ENCODE assay signal across 8 mouse cellular contexts in genomic region chr6:47453522-47454130, GRCm38 (mm10). TPM values are rescaled to one million over a fixed set of nuclear protein-coding genes. Genes with fewer than 3 reads are reported as not detected.
A peak's percentile ranks its signal among the peaks of the same experiment; 100 is the strongest.
DNase-seq lines count a peak whose midpoint lies in the region; ATAC-seq and TF ChIP-seq lines count a peak whose summit lies in the region.

No protein-coding gene starts in this region.

- H3K9ac ChIP-seq in kidney, postnatal 0 days (ENCODE audit: low read depth, low read length) = peak overlapping the region; percentile 95

- H3K4me1 ChIP-seq in kidney, postnatal 0 days (replicated peaks; ENCODE audit: insufficient read depth, low read length) = no peaks in the 10 kb centered on the region

- peak overlapping the region; percentile 99 for H3K27ac ChIP-seq in kidney, postnatal 0 days
- H3K27ac ChIP-seq in macrophage = no peak overlapping the region

- peaks cover 37% of the 10 kb centered on the region for H3K79me2 ChIP-seq in macrophage (ENCODE audit: inconsistent target)

- no peaks in the 10 kb centered on the region for H3K27me3 ChIP-seq in kidney, postnatal 0 days (ENCODE audit: insufficient read depth, low read length)

- no peaks in the 10 kb centered on the region for H3K36me3 ChIP-seq in kidney, postnatal 0 days (ENCODE audit: insufficient read depth, low read length)
- no peaks in the 10 kb centered on the region for H3K36me3 ChIP-seq in macrophage (ENCODE audit: inconsistent target)

- H3K9me3 ChIP-seq in kidney, postnatal 0 days (replicated peaks; ENCODE audit: low read length) = no peaks in the 10 kb centered on the region

- TF ChIP-seq CTCF in kidney, postnatal 0 days (IDR thresholded peaks at IDR 0.05; ENCODE audit: low read depth) = no peak

- H3K4me3 ChIP-seq in kidney, postnatal 0 days (replicated peaks; ENCODE audit: low read depth, low read length) = peak overlapping the region; percentile 92
- H3K4me3 ChIP-seq in macrophage (ENCODE audit: inconsistent target) = peak overlapping the region; percentile 43

- WGBS in kidney, postnatal 0 days = under 1% methylated on average over 42 of the region's 42 CpGs
- WGBS in macrophage (ENCODE audit: missing documents) = under 1% methylated on average over 41 of the region's 42 CpGs

- peak; percentile 78 to 80 for DNase-seq in spleen, postnatal 10 days (ENCODE audit: low spot score in 2 of 2)
- DNase-seq in spleen, adult 12 weeks (ENCODE audit: low spot score) = no peak
- DNase-seq in brain, embryonic 18.5 days (ENCODE audit: low read depth, low spot score) = peak; percentile 18
- peak; percentile 72 for DNase-seq in kidney, postnatal 0 days (ENCODE audit: low spot score)
- DNase-seq in retina, postnatal 7 days (ENCODE audit: low read depth, low spot score) = peak; percentile 39
- no peak for DNase-seq in adrenal gland, postnatal 10 days

- peak overlapping the region; percentile 85 for H3K4me2 ChIP-seq in kidney, postnatal 0 days (ENCODE audit: low read length)

- peak; percentile 31 for ATAC-seq in frontal cortex, adult (ENCODE audit: low TSS enrichment)
- peak; percentile 58 for ATAC-seq in kidney, postnatal 0 days (replicated peaks; ENCODE audit: low FRiP score, low read depth)

RNA-seq across cellular contexts. Expression of gene Cul1, which starts 0.4 kb away (rescaled TPM):
- 108 and 115 TPM in 2 replicates for polyA plus RNA-seq in kidney, postnatal 0 days (2015; fragmentation: Nextera tagmentation; extraction: Ambion mirVana)
- 100 to 1,000 TPM in 23 of 26 experiments, 10 to 100 TPM in 3; 86.6 to 185 (median 125) TPM for total RNA-seq in macrophage (2018; cell fraction: chromatin; rRNA removed)
- total RNA-seq in macrophage (2018; cell fraction: cytosol; rRNA removed) = 10 to 100 TPM; 44.3 to 61.0 (median 51.2) TPM
- 100 to 1,000 TPM in 1 of 26 experiments, 10 to 100 TPM in 25; 54.5 to 115 (median 71.5) TPM for total RNA-seq in macrophage (2018; cell fraction: nucleus; rRNA removed)
- 55.5 to 90.7 TPM (median 67.9 TPM) in 3 replicates for polyA plus RNA-seq in macrophage (2018)
- total RNA-seq in adrenal gland, postnatal 10 days (2021) = 100 to 1,000 TPM in 1 of 2 experiments, 10 to 100 TPM in 1; 90.2 to 105 TPM

Comparison
In these comparisons a context has a peak if more than half of its experiments do, and no peak if none do; other contexts are left out.
1. DNase-seq: peak in spleen, postnatal 10 days (2 of 2), brain, embryonic 18.5 days (single experiment), kidney, postnatal 0 days (single experiment) and retina, postnatal 7 days (single experiment); none in spleen, adult 12 weeks (single experiment) and adrenal gland, postnatal 10 days (single experiment).